Mouse (Mus musculus) kidney, adult 2 months (tissue): ENCODE measurements around the gene Cdk12. TPM values are rescaled to one million over a fixed set of nuclear protein-coding genes. Genes with fewer than 3 reads are reported as not detected.
"Not testable (repeated sequence)": the region's sequence is repeated elsewhere in the genome, so short reads cannot be mapped to it uniquely, and the experiment has no call there.

ENCODE experiments used
- DNase-seq: peaks from one replicate; pipeline ENCODE4 v3.0.0; 2021
- H3K27ac ChIP-seq: fragments of 200-500 bp; 2 replicates; pipeline ENCODE4 v1.5.1; 2012; ENCODE audit warnings: low read depth, low read length, control low read depth, inconsistent platforms; ENCODE audit not compliant: insufficient read depth
- H3K27me3 ChIP-seq: fragments of 200-500 bp; replicated peaks from 2 replicates; pipeline ENCODE4 v1.6.1; 2012; ENCODE audit warnings: mild to moderate bottlenecking, moderate library complexity, low read length, inconsistent platforms; ENCODE audit not compliant: control insufficient read depth, insufficient read depth
- H3K36me3 ChIP-seq: fragments of 200-500 bp; 2 replicates; pipeline ENCODE4 v1.6.1; 2012; ENCODE audit warnings: mild to moderate bottlenecking, moderate library complexity, low read length, inconsistent platforms; ENCODE audit not compliant: control insufficient read depth, insufficient read depth
- H3K4me1 ChIP-seq: fragments of 200-500 bp; 2 replicates; pipeline ENCODE4 v1.6.1; 2011; ENCODE audit warnings: low read length; ENCODE audit not compliant: control insufficient read depth, insufficient read depth
- H3K4me3 ChIP-seq: fragments of 200-500 bp; 2 replicates; pipeline ENCODE4 v1.5.1; 2011; ENCODE audit warnings: mild to moderate bottlenecking, low read depth, low read length, control low read depth; ENCODE audit not compliant: insufficient read depth
- CTCF ChIP-seq: fragments of 200-500 bp; conservative IDR thresholded peaks from 2 replicates; pipeline ENCODE4 v1.5.1; 2011; ENCODE audit warnings: low read depth, mild to moderate bottlenecking, control low read depth, low read length, moderate library complexity, mixed read lengths; ENCODE audit not compliant: insufficient read depth, insufficient read length
- POLR2A ChIP-seq: fragments of 200-500 bp; IDR thresholded peaks from one replicate; pipeline ENCODE4 v1.6.1; 2011; ENCODE audit warnings: low read depth, low read length, control low read depth
- WGBS: fragments of 180-500 bp; shearing (Covaris S2); methylation state at CpG from one replicate; pipeline ENCODE4 v1.1.7; 2018; 5-methylcytosine and 5-hydroxymethylcytosine counted together
- polyA plus RNA-seq: library from polyadenylated mRNA; depleted of rRNA; stranded (reverse); fragments of >200 nt; gene quantifications from 2 replicates; pipeline ENCODE4 v1.2.3, GENCODE M21; 2012

The Cdk12 gene
- polyA plus RNA-seq, 1 experiment = 12.0 TPM

GRCm38 (mm10) chr11:98213311-98213710, 10.5 kb downstream of the Cdk12 start:
- TF ChIP-seq POLR2A (no peak), CTCF (no peak)

GRCm38 (mm10) chr11:98226349-98226748, 23.5 kb downstream of the Cdk12 start:
- Histone ChIP-seq H3K36me3 (peaks cover 22% of the 10 kb centered on the region), H3K27ac (no peak overlapping the region), H3K27me3 (no peaks in the 10 kb centered on the region), H3K4me3 (no peak overlapping the region), H3K4me1 (no peaks in the 10 kb centered on the region)
- DNase-seq = no peak
- 94% methylated on average over 1 of the region's 1 CpGs for WGBS
- TF ChIP-seq CTCF (no peak), POLR2A (no peak)

More at GRCm38 (mm10) chr11:98213311-98213710, 10.5 kb downstream of the Cdk12 start:
- H3K4me1 ChIP-seq = peaks cover 3% of the 10 kb centered on the region; the same call in 1 of the 2 replicates
- no peaks in the 10 kb centered on the region for H3K27me3 ChIP-seq
- H3K4me3 ChIP-seq = no peak overlapping the region
- peaks cover 11% of the 10 kb centered on the region for H3K36me3 ChIP-seq
- DNase-seq = no peak
- WGBS = 88% methylated on average over 1 of the region's 1 CpGs
- H3K27ac ChIP-seq = no peak overlapping the region

GRCm38 (mm10) chr11:98238416-98238815, 35.6 kb downstream of the Cdk12 start:
- Histone ChIP-seq H3K27me3 (no peaks in the 10 kb centered on the region), H3K4me3 (no peak overlapping the region), H3K36me3 (peaks cover 22% of the 10 kb centered on the region), H3K27ac (no peak overlapping the region), H3K4me1 (no peaks in the 10 kb centered on the region)
- 83% methylated on average over 3 of the region's 3 CpGs for WGBS
- no peak for DNase-seq
- TF ChIP-seq CTCF = no peak
- TF ChIP-seq POLR2A = no peak

- WGBS = 58% methylated on average over 3 of the region's 3 CpGs
These were observed 36.1 kb downstream of the Cdk12 start for GRCm38 (mm10) chr11:98238995-98239394.

GRCm38 (mm10) chr11:98242910-98243309, 40.1 kb downstream of the Cdk12 start:
- not testable (repeated sequence) for H3K27me3 ChIP-seq, H3K4me1 ChIP-seq, H3K4me3 ChIP-seq, DNase-seq, H3K27ac ChIP-seq
- 67% methylated on average over 3 of the region's 3 CpGs for WGBS
- peaks cover 22% of the 10 kb centered on the region for H3K36me3 ChIP-seq

More at GRCm38 (mm10) chr11:98238995-98239394, 36.1 kb downstream of the Cdk12 start:
- peak; percentile 2 for DNase-seq
- Histone ChIP-seq H3K27ac (no peak overlapping the region), H3K36me3 (peaks cover 21% of the 10 kb centered on the region), H3K27me3 (no peaks in the 10 kb centered on the region), H3K4me1 (no peaks in the 10 kb centered on the region), H3K4me3 (no peak overlapping the region)
- no peak for TF ChIP-seq POLR2A
- no peak for TF ChIP-seq CTCF

GRCm38 (mm10) chr11:98244415-98244814, 41.6 kb downstream of the Cdk12 start:
- TF ChIP-seq POLR2A (no peak), CTCF (no peak)
- Histone ChIP-seq H3K4me3 (no peak overlapping the region), H3K27me3 (no peaks in the 10 kb centered on the region), H3K4me1 (no peaks in the 10 kb centered on the region), H3K36me3 (peaks cover 21% of the 10 kb centered on the region), H3K27ac (no peak overlapping the region)
- WGBS = 92% methylated on average over 3 of the region's 3 CpGs
- no peak for DNase-seq

GRCm38 (mm10) chr11:98247325-98247724, 44.5 kb downstream of the Cdk12 start:
- Histone ChIP-seq H3K4me3 (no peak overlapping the region), H3K36me3 (peaks cover 19% of the 10 kb centered on the region), H3K4me1 (no peaks in the 10 kb centered on the region), H3K27me3 (no peaks in the 10 kb centered on the region), H3K27ac (no peak overlapping the region)
- 55% methylated on average over 1 of the region's 1 CpGs for WGBS
- TF ChIP-seq POLR2A (no peak), CTCF (no peak)
- DNase-seq = no peak

- H3K4me3 ChIP-seq = no peak overlapping the region
- peaks cover 5% of the 10 kb centered on the region for H3K36me3 ChIP-seq
- WGBS = 76% methylated on average over 2 of the region's 2 CpGs
- H3K4me1 ChIP-seq = peaks cover 4% of the 10 kb centered on the region; the same call in 1 of the 2 replicates
- H3K27ac ChIP-seq = no peak overlapping the region
- DNase-seq = no peak
- TF ChIP-seq POLR2A = no peak
- TF ChIP-seq CTCF = no peak
- no peaks in the 10 kb centered on the region for H3K27me3 ChIP-seq
These were observed 50.9 kb downstream of the Cdk12 start for GRCm38 (mm10) chr11:98253807-98254206.
